Mouse (Mus musculus): Measurements from ENCODE around the gene Sh3pxd2b. TPM values are rescaled to one million over a fixed set of nuclear protein-coding genes. Genes with fewer than 3 reads are reported as not detected.

Sh3pxd2b gene
- polyA plus RNA-seq, 1 experiment from 2014 or later, result 7.4 TPM

- H3K9me3 ChIP-seq (ENCODE audit: low read length), result no peaks in the 10 kb centered on the region
- DNase-seq (ENCODE audit: low spot score), result no peak
- H3K4me1 ChIP-seq (ENCODE audit: insufficient read depth, low read depth, low read length), result no peaks in the 10 kb centered on the region
- no peaks in the 10 kb centered on the region; the same call in 1 of the 2 replicates for H3K36me3 ChIP-seq (ENCODE audit: insufficient read depth, low read length)
- no peak overlapping the region for H3K4me2 ChIP-seq (replicated peaks; ENCODE audit: low read depth, low read length)
- H3K4me3 ChIP-seq (ENCODE audit: low read depth, low read length), result no peak overlapping the region
- no peak; the same call in none of the 2 replicates for ATAC-seq
- no peak overlapping the region for H3K9ac ChIP-seq (replicated peaks; ENCODE audit: low read depth)
- H3K27me3 ChIP-seq (replicated peaks; ENCODE audit: insufficient read depth, low read length), result no peaks in the 10 kb centered on the region
- peak overlapping the region; percentile 77 for H3K27ac ChIP-seq (ENCODE audit: low read length)
- WGBS, result 78% methylated on average over 7 of the region's 7 CpGs
- TF ChIP-seq EP300 (IDR thresholded peaks at IDR 0.05) (no peak), CTCF (IDR thresholded peaks at IDR 0.05) (no peak)
Measured at GRCm38 (mm10) chr11:32384135-32384801, 36.6 kb downstream of the Sh3pxd2b start.

GRCm38 (mm10) chr11:32386043-32386442 is 38.4 kb downstream of the Sh3pxd2b start:
- no peak for TF ChIP-seq EP300 (IDR thresholded peaks at IDR 0.05)
- no peak for TF ChIP-seq CTCF (IDR thresholded peaks at IDR 0.05)
- H3K27ac ChIP-seq (ENCODE audit: low read length), result no peak overlapping the region

DNA sequence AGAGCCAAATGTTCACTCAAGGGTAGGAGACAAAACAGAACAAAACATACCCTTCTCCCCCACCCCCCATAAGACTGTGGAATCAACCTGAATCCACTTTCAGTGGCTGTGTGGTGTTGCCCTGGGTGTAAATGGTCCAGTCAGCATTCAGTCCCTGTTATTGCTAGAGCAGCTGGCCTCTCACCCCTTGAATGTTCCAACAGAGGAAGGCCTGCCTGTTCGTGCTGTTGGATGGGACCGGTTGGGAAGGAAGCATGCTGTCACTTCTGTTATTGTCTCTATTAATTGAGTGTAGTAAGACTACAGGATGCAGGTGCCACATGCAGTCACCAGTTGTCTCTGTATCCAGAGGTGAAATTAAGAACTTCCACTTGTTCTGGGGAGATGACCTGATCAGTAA is 40.4 kb downstream of the Sh3pxd2b start:
- TF ChIP-seq CTCF (IDR thresholded peaks at IDR 0.05) (no peak), EP300 (IDR thresholded peaks at IDR 0.05) (no peak)
- Histone ChIP-seq H3K4me3 (ENCODE audit: low read depth, low read length) (no peak overlapping the region), H3K4me2 (replicated peaks; ENCODE audit: low read depth, low read length) (no peak overlapping the region), H3K4me1 (ENCODE audit: insufficient read depth, low read depth, low read length) (no peaks in the 10 kb centered on the region), H3K27me3 (replicated peaks; ENCODE audit: insufficient read depth, low read length) (no peaks in the 10 kb centered on the region), H3K9me3 (ENCODE audit: low read length) (no peaks in the 10 kb centered on the region), H3K9ac (replicated peaks; ENCODE audit: low read depth) (no peak overlapping the region), H3K27ac (ENCODE audit: low read length) (no peak overlapping the region), H3K36me3 (ENCODE audit: insufficient read depth, low read length) (no peaks in the 10 kb centered on the region)
- peak; percentile 22; the same call in 1 of the 2 replicates for ATAC-seq
- WGBS, result 34% methylated on average over 2 of the region's 2 CpGs
- no peak for DNase-seq (ENCODE audit: low spot score)

More at GRCm38 (mm10) chr11:32386043-32386442, 38.4 kb downstream of the Sh3pxd2b start:
- WGBS, result 86% methylated on average over 2 of the region's 2 CpGs
- H3K4me3 ChIP-seq (ENCODE audit: low read depth, low read length), result no peak overlapping the region
- DNase-seq (ENCODE audit: low spot score), result no peak
- H3K9me3 ChIP-seq (ENCODE audit: low read length), result no peaks in the 10 kb centered on the region
- no peak for ATAC-seq
- H3K36me3 ChIP-seq (ENCODE audit: insufficient read depth, low read length), result no peaks in the 10 kb centered on the region; the same call in 1 of the 2 replicates
- H3K4me1 ChIP-seq (ENCODE audit: insufficient read depth, low read depth, low read length), result no peaks in the 10 kb centered on the region
- no peaks in the 10 kb centered on the region for H3K27me3 ChIP-seq (replicated peaks; ENCODE audit: insufficient read depth, low read length)
- no peak overlapping the region for H3K4me2 ChIP-seq (replicated peaks; ENCODE audit: low read depth, low read length)
- H3K9ac ChIP-seq (replicated peaks; ENCODE audit: low read depth), result no peak overlapping the region

- TF ChIP-seq EP300 (IDR thresholded peaks at IDR 0.05) (no peak), CTCF (IDR thresholded peaks at IDR 0.05) (no peak)
- ATAC-seq (peak; percentile 75), DNase-seq (ENCODE audit: low spot score) (peak; percentile 52)
- Histone ChIP-seq H3K27me3 (replicated peaks; ENCODE audit: insufficient read depth, low read length) (no peaks in the 10 kb centered on the region), H3K4me1 (ENCODE audit: insufficient read depth, low read depth, low read length) (no peaks in the 10 kb centered on the region), H3K27ac (ENCODE audit: low read length) (no peak overlapping the region), H3K4me3 (ENCODE audit: low read depth, low read length) (no peak overlapping the region), H3K36me3 (ENCODE audit: insufficient read depth, low read length) (no peaks in the 10 kb centered on the region), H3K9ac (replicated peaks; ENCODE audit: low read depth) (no peak overlapping the region), H3K9me3 (ENCODE audit: low read length) (no peaks in the 10 kb centered on the region), H3K4me2 (replicated peaks; ENCODE audit: low read depth, low read length) (no peak overlapping the region)
- 64% methylated on average over 2 of the region's 2 CpGs for WGBS
Measured at GRCm38 (mm10) chr11:32393095-32393494, 45.5 kb downstream of the Sh3pxd2b start.

DNA sequence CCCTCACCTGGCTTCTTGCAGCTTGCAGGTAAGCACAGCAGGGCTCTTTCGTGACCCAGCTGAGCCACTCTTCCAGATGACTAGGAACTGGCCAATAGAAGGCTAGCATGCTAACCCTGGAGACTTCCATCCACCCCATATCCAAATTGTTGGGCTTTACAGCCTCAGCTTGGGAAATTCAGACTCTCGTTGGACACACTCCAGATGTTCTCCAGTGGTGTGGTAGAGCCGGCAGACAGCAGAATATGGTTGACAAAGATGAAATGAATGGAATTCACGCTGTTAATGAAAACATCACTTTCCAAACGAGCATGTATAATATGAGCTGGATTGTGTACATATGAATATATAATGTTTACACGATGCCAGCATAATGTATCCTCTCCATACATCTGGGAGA is 48.2 kb downstream of the Sh3pxd2b start:
- TF ChIP-seq CTCF (IDR thresholded peaks at IDR 0.05) (no peak), EP300 (IDR thresholded peaks at IDR 0.05) (no peak)
- Histone ChIP-seq H3K9me3 (ENCODE audit: low read length) (no peaks in the 10 kb centered on the region), H3K27ac (ENCODE audit: low read length) (no peak overlapping the region), H3K4me1 (ENCODE audit: insufficient read depth, low read depth, low read length) (no peaks in the 10 kb centered on the region), H3K4me2 (replicated peaks; ENCODE audit: low read depth, low read length) (no peak overlapping the region), H3K27me3 (replicated peaks; ENCODE audit: insufficient read depth, low read length) (no peaks in the 10 kb centered on the region), H3K9ac (replicated peaks; ENCODE audit: low read depth) (no peak overlapping the region), H3K36me3 (ENCODE audit: insufficient read depth, low read length) (no peaks in the 10 kb centered on the region), H3K4me3 (ENCODE audit: low read depth, low read length) (no peak overlapping the region)
- peak; percentile 44 for DNase-seq (ENCODE audit: low spot score)
- ATAC-seq, result no peak
- 58% methylated on average over 6 of the region's 6 CpGs for WGBS

GRCm38 (mm10) chr11:32398446-32398845 is 50.8 kb downstream of the Sh3pxd2b start:
- H3K9me3 ChIP-seq (ENCODE audit: low read length), result no peaks in the 10 kb centered on the region
- H3K4me1 ChIP-seq (ENCODE audit: insufficient read depth, low read depth, low read length), result 0 out of 2 replicates have a peak, but pooled peaks cover 4% of the 10 kb centered on the region
- ATAC-seq (no peak), DNase-seq (ENCODE audit: low spot score) (no peak)
- H3K9ac ChIP-seq (replicated peaks; ENCODE audit: low read depth), result no peak overlapping the region
- H3K27me3 ChIP-seq (replicated peaks; ENCODE audit: insufficient read depth, low read length), result no peaks in the 10 kb centered on the region
- 65% methylated on average over 2 of the region's 2 CpGs for WGBS
- H3K4me3 ChIP-seq (ENCODE audit: low read depth, low read length), result no peak overlapping the region
- H3K36me3 ChIP-seq (ENCODE audit: insufficient read depth, low read length), result 0 out of 2 replicates have a peak, but pooled peaks cover 3% of the 10 kb centered on the region
- H3K4me2 ChIP-seq (replicated peaks; ENCODE audit: low read depth, low read length), result no peak overlapping the region
- TF ChIP-seq EP300 (IDR thresholded peaks at IDR 0.05) (no peak), CTCF (IDR thresholded peaks at IDR 0.05) (no peak)
- H3K27ac ChIP-seq (ENCODE audit: low read length), result no peak overlapping the region

Measured in lung, postnatal 0 days (tissue).